Mouse (Mus musculus) spleen, embryonic (tissue): ENCODE data around the gene Ifrd1.
"Not testable (repeated sequence)": the region's sequence is repeated elsewhere in the genome, so short reads cannot be mapped to it uniquely, and the experiment has no call there.

Source experiments
- CTCF ChIA-PET: fragments of 350-600 bp; sonication (Branson Sonifier 250); formaldehyde crosslinking; loops from one replicate; lab custom pipeline; 2022; lab: Charles Lee

Gene Ifrd1

GRCm38 (mm10) chr12:40199795-40200402 is 48.4 kb downstream of the Ifrd1 start:
- CTCF ChIA-PET, result interaction anchor here (0.5 to 1.4 kb wide), 2 partner anchors 89 to 118 kb away, joined by 4 to 5 read pairs; no protein-coding TSS in a partner anchor

DNA sequence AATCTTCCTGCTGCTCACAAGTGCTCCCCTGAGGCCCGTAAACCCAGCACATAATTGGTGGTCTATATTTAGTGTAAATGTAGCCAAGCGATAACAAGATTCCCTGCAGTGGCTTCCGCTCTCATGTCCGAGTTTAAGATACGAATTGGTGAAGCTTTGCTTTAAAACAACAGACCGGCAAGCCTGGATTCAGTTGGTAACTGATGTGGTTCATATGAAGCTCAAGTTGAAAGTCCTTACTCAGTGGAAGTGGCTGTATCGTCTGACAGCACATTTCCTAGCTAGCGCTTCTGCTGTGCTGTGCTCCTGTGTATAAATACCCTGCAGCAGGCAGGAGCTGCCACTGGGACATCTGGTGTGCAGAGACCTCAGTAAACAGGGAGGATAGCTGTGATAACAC is 49.0 kb downstream of the Ifrd1 start, which contains the start of gene Lsmem1:
TSS of gene Lsmem1 (minus strand) at position 189 of the 400 bp plus-strand sequence.
- CTCF ChIA-PET, result interaction anchor here (0.5 to 1.4 kb wide), 2 partner anchors 88 to 117 kb away, joined by 4 to 5 read pairs; no protein-coding TSS in a partner anchor

GRCm38 (mm10) chr12:40198427-40198826 is 49.9 kb downstream of the Ifrd1 start:
- CTCF ChIA-PET, result no interaction called here

DNA sequence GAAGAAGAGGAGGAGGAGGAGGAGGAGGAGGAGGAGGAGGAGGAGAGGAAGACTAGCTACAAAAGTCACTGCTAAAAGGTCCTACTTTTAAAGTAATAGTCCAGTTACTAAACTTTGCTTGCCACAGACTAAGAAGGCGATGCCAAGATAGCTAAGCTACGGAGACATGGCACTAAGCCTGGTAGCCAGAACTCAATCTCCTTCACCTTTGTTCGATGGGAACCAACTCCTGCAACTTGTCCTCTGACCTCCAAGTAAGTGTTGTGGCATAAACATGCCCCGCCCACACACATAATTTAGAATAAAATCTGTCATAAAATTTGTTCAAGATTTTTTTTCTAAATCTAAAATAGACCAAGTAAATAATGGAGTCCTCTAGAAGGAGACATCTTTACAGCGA is 50.3 kb downstream of the Ifrd1 start:
- CTCF ChIA-PET, result no interaction called here

DNA sequence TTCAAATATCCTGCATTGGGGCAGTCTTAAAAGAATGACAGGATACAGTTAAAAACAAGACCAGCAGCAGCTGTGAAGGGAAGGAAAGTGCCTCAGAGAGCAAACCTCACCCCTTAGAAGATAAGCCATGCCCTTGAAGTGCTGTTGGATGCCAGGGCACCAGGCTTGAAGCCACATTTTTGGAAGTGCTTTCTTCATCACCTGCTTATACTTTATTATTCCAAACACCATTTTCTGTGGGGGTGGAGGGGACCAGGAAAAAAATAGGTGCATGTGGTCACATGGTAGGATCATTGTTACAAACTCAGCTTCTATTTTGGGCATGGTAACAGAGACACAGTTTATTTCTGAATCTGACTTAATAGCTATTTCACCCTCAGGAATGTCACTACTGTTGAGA is 50.8 kb downstream of the Ifrd1 start:
- CTCF ChIA-PET, result interaction anchor here (0.7 kb wide), 1 partner anchor 458 kb away, joined by 10 read pairs; no protein-coding TSS in a partner anchor

DNA sequence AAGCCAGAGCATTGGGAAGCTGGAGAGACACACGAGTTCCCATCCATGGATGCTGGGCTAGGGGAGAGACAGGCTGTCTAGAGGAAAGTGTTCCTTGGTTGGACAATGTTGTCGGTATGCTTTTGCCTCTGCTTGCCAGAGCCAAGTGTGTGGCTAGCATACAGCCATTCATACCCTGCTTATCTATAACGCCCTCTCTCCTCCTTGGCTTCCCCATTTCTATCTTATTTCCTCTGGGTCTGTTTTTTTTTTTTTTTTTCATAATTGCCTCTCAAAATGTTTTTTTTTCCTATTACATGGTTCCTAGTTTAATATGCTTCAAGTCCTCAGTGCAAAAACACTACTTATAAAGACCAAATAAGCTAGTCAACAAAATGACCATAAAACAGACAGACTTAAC is 62.8 kb downstream of the Ifrd1 start:
- CTCF ChIA-PET, result no interaction called here

DNA sequence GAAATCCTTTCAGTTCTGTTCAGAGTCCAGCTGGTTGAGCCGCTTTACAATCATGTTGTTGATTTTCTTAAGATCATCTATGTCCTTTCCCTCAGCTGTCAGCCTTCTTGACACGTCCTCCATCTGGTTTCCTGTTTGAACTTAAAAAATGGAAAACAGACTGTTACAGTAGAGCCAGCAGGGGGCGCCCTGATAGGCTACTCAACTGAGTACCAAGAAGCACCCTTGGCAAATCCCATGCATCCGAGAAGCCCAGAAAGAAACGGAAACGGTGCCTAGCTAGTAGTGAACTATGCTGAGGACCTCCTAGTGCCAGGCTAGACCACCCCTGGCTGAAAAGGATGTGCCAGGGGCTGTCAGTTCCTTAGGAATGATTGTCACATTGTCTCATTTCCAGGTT is 71.2 kb downstream of the Ifrd1 start:
- CTCF ChIA-PET, result no interaction called here

GRCm38 (mm10) chr12:40176158-40176557 is 72.1 kb downstream of the Ifrd1 start:
- CTCF ChIA-PET, result no interaction called here

DNA sequence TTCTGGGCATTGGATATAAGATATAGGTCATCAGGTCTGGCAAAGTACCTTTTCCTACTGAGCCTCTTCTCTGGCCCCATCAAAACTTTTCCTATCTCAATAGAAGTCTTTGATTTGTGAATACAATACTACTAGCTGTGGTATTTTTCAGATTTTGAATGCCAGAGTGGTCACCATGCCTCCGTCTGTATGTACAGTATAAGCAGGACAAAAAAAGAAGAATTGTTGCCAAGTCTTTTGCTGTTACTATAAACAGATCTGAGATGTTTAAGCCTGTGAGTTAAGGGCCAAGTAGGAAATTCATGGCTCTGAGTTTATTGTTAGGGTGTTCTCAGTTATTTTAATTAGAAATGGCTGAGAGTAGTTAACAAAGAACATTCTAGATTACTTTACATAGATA is 73.1 kb downstream of the Ifrd1 start:
- CTCF ChIA-PET, result not testable (repeated sequence)

DNA sequence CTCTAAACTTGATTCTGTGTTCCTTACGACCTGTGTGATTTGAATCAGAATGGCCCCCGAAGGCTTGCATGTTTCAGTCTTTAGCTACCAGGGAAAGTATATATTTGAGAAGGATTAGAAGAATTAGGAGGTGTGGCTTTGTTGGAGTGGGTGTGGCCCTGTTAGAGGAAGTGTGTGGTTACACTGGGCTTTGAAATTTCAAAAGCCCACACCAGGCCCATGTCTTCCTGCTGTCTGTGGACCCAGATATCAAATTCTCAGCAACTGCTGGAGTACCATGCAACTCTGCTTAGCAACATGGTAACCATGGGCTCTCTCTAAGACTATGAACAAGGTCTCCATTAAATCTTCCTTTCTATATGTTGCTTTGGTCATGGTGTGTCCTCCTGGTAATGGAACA is 76.7 kb downstream of the Ifrd1 start:
- CTCF ChIA-PET, result no interaction called here

- CTCF ChIA-PET, result interaction anchor here (0.7 kb wide), 1 partner anchor 513 kb away, joined by 3 read pairs; no protein-coding TSS in a partner anchor
Measured at GRCm38 (mm10) chr12:40169675-40170074, 78.6 kb downstream of the Ifrd1 start.

GRCm38 (mm10) chr12:40164621-40165020 is 83.7 kb downstream of the Ifrd1 start:
- CTCF ChIA-PET, result interaction anchor here (0.6 to 1.0 kb wide), 3 partner anchors 49 to 291 kb away, joined by 3 to 7 read pairs (median 4); no protein-coding TSS in a partner anchor

- CTCF ChIA-PET, result no interaction called here
Measured at GRCm38 (mm10) chr12:40160777-40161176, 87.5 kb downstream of the Ifrd1 start.

GRCm38 (mm10) chr12:40154188-40154587 is 94.1 kb downstream of the Ifrd1 start:
- CTCF ChIA-PET, result no interaction called here

DNA sequence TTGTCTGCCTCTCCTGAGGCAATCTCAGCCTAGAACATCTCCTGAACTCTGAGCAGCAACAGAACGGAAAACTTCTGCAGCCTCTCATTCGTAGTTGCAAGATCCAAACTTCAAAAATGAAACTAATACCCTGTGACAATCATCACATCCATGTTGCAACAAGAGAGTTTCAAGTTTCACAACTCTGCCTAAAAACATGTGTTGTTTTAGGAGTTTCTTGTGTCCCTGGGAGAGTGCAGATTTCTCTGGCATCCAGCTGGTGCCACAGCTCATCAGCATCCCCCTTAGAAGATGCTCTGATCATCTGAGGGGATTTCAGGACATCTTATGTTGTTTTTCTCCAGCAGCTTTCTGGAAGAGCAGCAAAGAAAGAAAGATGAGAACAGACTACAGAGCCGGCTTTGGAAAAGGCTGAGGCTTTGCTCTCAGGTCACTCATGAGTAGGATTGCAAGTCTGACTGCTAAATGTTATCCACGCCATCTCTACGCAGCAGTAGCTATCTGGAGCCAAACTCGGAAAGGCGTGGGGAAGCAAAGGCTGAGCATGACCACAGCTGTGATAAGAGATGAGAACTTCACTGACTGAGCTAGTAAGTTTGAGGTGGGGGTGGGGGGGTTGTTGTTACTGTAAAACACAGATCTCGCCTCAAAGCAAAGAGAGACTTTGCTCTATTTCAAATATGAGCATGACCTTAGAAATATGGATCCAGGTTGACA is 95.8 kb downstream of the Ifrd1 start:
- CTCF ChIA-PET, result no interaction called here
